Mouse (Mus musculus) ES-Bruce4 (cell line): ENCODE measurements around the gene Pex26.

ENCODE experiments used
- CTCF ChIP-seq: IDR thresholded peaks from one replicate; pipeline ENCODE4 v1.8.1; 2011; ENCODE audit warnings: low read depth, low read length
- EP300 ChIP-seq: IDR thresholded peaks from 2 replicates; pipeline ENCODE4 v1.6.1; 2011; ENCODE audit warnings: low read depth, low read length; ENCODE audit not compliant: insufficient read depth
- POLR2A ChIP-seq: IDR thresholded peaks from one replicate; pipeline ENCODE4 v1.8.1; 2011; ENCODE audit warnings: low read length; ENCODE audit not compliant: insufficient read depth

- TF ChIP-seq EP300 (no peak), CTCF (no peak), POLR2A (no peak)
These were observed 18.6 kb downstream of the Pex26 start for GRCm38 (mm10) chr6:121202026-121202425.
